Mouse (Mus musculus): ENCODE results near the gene Tet1. TPM values are rescaled to one million over a fixed set of nuclear protein-coding genes. Genes with fewer than 3 reads are reported as not detected.

Gene Tet1
- polyA plus RNA-seq, 1 experiment: 0.48 TPM

- Histone ChIP-seq H3K4me2 (ENCODE audit: low read depth) (no peak overlapping the region), H3K79me2 (ENCODE audit: control insufficient read depth, insufficient read depth) (no peaks in the 10 kb centered on the region), H3K36me3 (ENCODE audit: control insufficient read depth, insufficient read depth) (no peaks in the 10 kb centered on the region), H3ac (ENCODE audit: control insufficient read depth, insufficient read length) (no peak overlapping the region), H3K27me3 (ENCODE audit: control insufficient read depth, insufficient read depth, insufficient read length) (no peaks in the 10 kb centered on the region), H3K4me3 (no peak overlapping the region)
- no peak for TF ChIP-seq REST (IDR thresholded peaks at IDR 0.05; ENCODE audit: insufficient read depth, insufficient read length)
- no peak for TF ChIP-seq MYOD1 (IDR thresholded peaks at IDR 0.05; ENCODE audit: control insufficient read depth in 1 of 3, insufficient read length in 2 of 3, low read depth in 2 of 3)
- no peak for TF ChIP-seq SRF (IDR thresholded peaks at IDR 0.05; ENCODE audit: control insufficient read depth, insufficient read length, low read depth)
- TF ChIP-seq CEBPB (IDR thresholded peaks at IDR 0.05; ENCODE audit: insufficient read depth, poor library complexity, severe bottlenecking): no peak
- TF ChIP-seq TCF12 (IDR thresholded peaks at IDR 0.05; ENCODE audit: insufficient read depth, poor library complexity, severe bottlenecking): no peak
- no peak for TF ChIP-seq POLR2A (IDR thresholded peaks at IDR 0.05; ENCODE audit: insufficient read length, low read depth)
- TF ChIP-seq POLR2AphosphoS2 (IDR thresholded peaks at IDR 0.05; ENCODE audit: insufficient read length, low read depth): no peak
- no peak for TF ChIP-seq MYOG (IDR thresholded peaks at IDR 0.05; ENCODE audit: control insufficient read depth in 1 of 3, insufficient read depth in 1 of 3, insufficient read length in 2 of 3, low read depth in 2 of 3)
- no peak for TF ChIP-seq TCF3 (IDR thresholded peaks at IDR 0.05; ENCODE audit: insufficient read length, low read depth)
- no peak for TF ChIP-seq E2F4 (IDR thresholded peaks at IDR 0.05; ENCODE audit: insufficient read depth)
Measured at GRCm38 (mm10) chr10:62831546-62831945, 77.2 kb downstream of the Tet1 start.

- Histone ChIP-seq H3ac (ENCODE audit: control insufficient read depth, insufficient read length) (no peak overlapping the region), H3K79me2 (ENCODE audit: control insufficient read depth, insufficient read depth) (no peaks in the 10 kb centered on the region), H3K4me2 (ENCODE audit: low read depth) (no peak overlapping the region), H3K27me3 (ENCODE audit: control insufficient read depth, insufficient read depth, insufficient read length) (no peaks in the 10 kb centered on the region), H3K36me3 (ENCODE audit: control insufficient read depth, insufficient read depth) (no peaks in the 10 kb centered on the region), H3K4me3 (no peak overlapping the region)
- TF ChIP-seq REST (IDR thresholded peaks at IDR 0.05; ENCODE audit: insufficient read depth, insufficient read length) (no peak), POLR2AphosphoS2 (IDR thresholded peaks at IDR 0.05; ENCODE audit: insufficient read length, low read depth) (no peak), MYOD1 (IDR thresholded peaks at IDR 0.05; ENCODE audit: control insufficient read depth in 1 of 3, insufficient read length in 2 of 3, low read depth in 2 of 3) (no peak), TCF3 (IDR thresholded peaks at IDR 0.05; ENCODE audit: insufficient read length, low read depth) (no peak), USF1 (IDR thresholded peaks at IDR 0.05; ENCODE audit: low read depth) (no peak), MYOG (IDR thresholded peaks at IDR 0.05; ENCODE audit: control insufficient read depth in 1 of 3, insufficient read depth in 1 of 3, insufficient read length in 2 of 3, low read depth in 2 of 3) (no peak), SRF (IDR thresholded peaks at IDR 0.05; ENCODE audit: control insufficient read depth, insufficient read length, low read depth) (no peak), E2F4 (IDR thresholded peaks at IDR 0.05; ENCODE audit: insufficient read depth) (no peak), MAX (IDR thresholded peaks at IDR 0.05; ENCODE audit: low read depth) (no peak), TCF12 (IDR thresholded peaks at IDR 0.05; ENCODE audit: insufficient read depth, poor library complexity, severe bottlenecking) (no peak), CEBPB (IDR thresholded peaks at IDR 0.05; ENCODE audit: insufficient read depth, poor library complexity, severe bottlenecking) (no peak), POLR2A (IDR thresholded peaks at IDR 0.05; ENCODE audit: insufficient read length, low read depth) (no peak)
Measured at GRCm38 (mm10) chr10:62824474-62824873, 84.3 kb downstream of the Tet1 start.

- H3K79me2 ChIP-seq (ENCODE audit: control insufficient read depth, insufficient read depth): no peaks in the 10 kb centered on the region
- H3K4me2 ChIP-seq (ENCODE audit: low read depth): no peak overlapping the region
- no peak overlapping the region for H3K4me3 ChIP-seq
- H3ac ChIP-seq (ENCODE audit: control insufficient read depth, insufficient read length): no peak overlapping the region
- H3K27me3 ChIP-seq (ENCODE audit: control insufficient read depth, insufficient read depth, insufficient read length): no peaks in the 10 kb centered on the region
- no peak for TF ChIP-seq MYOD1 (IDR thresholded peaks at IDR 0.05; ENCODE audit: control insufficient read depth in 1 of 3, insufficient read length in 2 of 3, low read depth in 2 of 3)
- no peak for TF ChIP-seq MAX (IDR thresholded peaks at IDR 0.05; ENCODE audit: low read depth)
- TF ChIP-seq TCF12 (IDR thresholded peaks at IDR 0.05; ENCODE audit: insufficient read depth, poor library complexity, severe bottlenecking): no peak
- no peak for TF ChIP-seq REST (IDR thresholded peaks at IDR 0.05; ENCODE audit: insufficient read depth, insufficient read length)
- TF ChIP-seq USF1 (IDR thresholded peaks at IDR 0.05; ENCODE audit: low read depth): no peak
- TF ChIP-seq CEBPB (IDR thresholded peaks at IDR 0.05; ENCODE audit: insufficient read depth, poor library complexity, severe bottlenecking): no peak
- no peak for TF ChIP-seq MYOG (IDR thresholded peaks at IDR 0.05; ENCODE audit: control insufficient read depth in 1 of 3, insufficient read depth in 1 of 3, insufficient read length in 2 of 3, low read depth in 2 of 3)
- TF ChIP-seq SRF (IDR thresholded peaks at IDR 0.05; ENCODE audit: control insufficient read depth, insufficient read length, low read depth): no peak
- no peak for TF ChIP-seq TCF3 (IDR thresholded peaks at IDR 0.05; ENCODE audit: insufficient read length, low read depth)
- TF ChIP-seq POLR2A (IDR thresholded peaks at IDR 0.05; ENCODE audit: insufficient read length, low read depth): no peak
- no peak for TF ChIP-seq E2F4 (IDR thresholded peaks at IDR 0.05; ENCODE audit: insufficient read depth)
- TF ChIP-seq POLR2AphosphoS2 (IDR thresholded peaks at IDR 0.05; ENCODE audit: insufficient read length, low read depth): no peak
- no peaks in the 10 kb centered on the region for H3K36me3 ChIP-seq (ENCODE audit: control insufficient read depth, insufficient read depth)
Measured at GRCm38 (mm10) chr10:62823431-62823830, 85.4 kb downstream of the Tet1 start.

- Histone ChIP-seq H3K36me3 (ENCODE audit: control insufficient read depth, insufficient read depth) (no peaks in the 10 kb centered on the region), H3K4me3 (no peak overlapping the region), H3ac (ENCODE audit: control insufficient read depth, insufficient read length) (no peak overlapping the region), H3K79me2 (ENCODE audit: control insufficient read depth, insufficient read depth) (no peaks in the 10 kb centered on the region), H3K4me2 (ENCODE audit: low read depth) (no peak overlapping the region), H3K27me3 (ENCODE audit: control insufficient read depth, insufficient read depth, insufficient read length) (no peaks in the 10 kb centered on the region)
- TF ChIP-seq REST (IDR thresholded peaks at IDR 0.05; ENCODE audit: insufficient read depth, insufficient read length): no peak
- TF ChIP-seq E2F4 (IDR thresholded peaks at IDR 0.05; ENCODE audit: insufficient read depth): no peak
- no peak for TF ChIP-seq MYOD1 (IDR thresholded peaks at IDR 0.05; ENCODE audit: control insufficient read depth in 1 of 3, insufficient read length in 2 of 3, low read depth in 2 of 3)
- TF ChIP-seq POLR2AphosphoS2 (IDR thresholded peaks at IDR 0.05; ENCODE audit: insufficient read length, low read depth): no peak
- TF ChIP-seq MYOG (IDR thresholded peaks at IDR 0.05; ENCODE audit: control insufficient read depth in 1 of 3, insufficient read depth in 1 of 3, insufficient read length in 2 of 3, low read depth in 2 of 3): no peak
- no peak for TF ChIP-seq MAX (IDR thresholded peaks at IDR 0.05; ENCODE audit: low read depth)
- TF ChIP-seq POLR2A (IDR thresholded peaks at IDR 0.05; ENCODE audit: insufficient read length, low read depth): no peak
- TF ChIP-seq SRF (IDR thresholded peaks at IDR 0.05; ENCODE audit: control insufficient read depth, insufficient read length, low read depth): no peak
- TF ChIP-seq TCF3 (IDR thresholded peaks at IDR 0.05; ENCODE audit: insufficient read length, low read depth): no peak
- TF ChIP-seq TCF12 (IDR thresholded peaks at IDR 0.05; ENCODE audit: insufficient read depth, poor library complexity, severe bottlenecking): no peak
Measured at GRCm38 (mm10) chr10:62810010-62810409, 98.8 kb downstream of the Tet1 start.
